Mouse (Mus musculus): ENCODE measurements at regions not wholly inside any gene's neighbourhood (a gene's known extent, or its start where the extent isn't known, plus 50 kb on each side); places are given as distances from the start of the nearest gene placed in this dataset.
A peak's percentile ranks its signal among the peaks of the same experiment; 100 is the strongest.

DNA sequence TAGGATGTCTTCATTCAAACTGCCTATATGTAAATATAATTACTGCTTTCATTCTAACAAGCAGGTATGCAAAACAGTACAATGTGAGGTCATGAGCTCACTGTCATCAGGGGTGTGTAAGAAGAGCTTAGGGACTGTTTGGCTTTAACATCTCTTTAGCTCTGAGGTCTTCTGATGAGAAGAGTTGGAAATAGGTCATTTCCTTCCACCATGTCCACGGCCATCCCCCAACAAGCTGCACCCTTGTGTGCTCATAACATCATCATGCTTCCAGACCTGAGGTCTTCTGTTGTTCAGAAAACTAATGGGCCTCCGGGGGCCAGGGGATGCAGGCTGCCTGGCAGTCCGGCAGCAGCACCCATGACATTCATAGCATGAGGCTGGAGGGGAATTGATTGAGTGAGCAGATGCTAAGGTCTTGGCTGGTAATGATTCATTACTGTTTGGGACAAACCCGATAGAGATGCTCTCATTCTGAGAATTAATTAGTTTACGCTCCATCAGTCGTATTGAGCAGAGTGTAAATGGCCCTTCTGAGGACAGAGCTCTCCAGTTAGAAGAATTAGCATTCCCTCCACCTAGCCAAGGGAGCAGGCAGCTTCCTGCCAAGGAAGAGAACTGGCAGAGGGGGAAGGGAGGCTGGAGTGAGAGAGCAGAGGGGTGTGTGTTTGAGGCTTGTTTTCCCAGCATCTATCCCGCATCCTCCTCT is 64.0 kb downstream of the Rps24 start:
- no peak for DNase-seq

DNA sequence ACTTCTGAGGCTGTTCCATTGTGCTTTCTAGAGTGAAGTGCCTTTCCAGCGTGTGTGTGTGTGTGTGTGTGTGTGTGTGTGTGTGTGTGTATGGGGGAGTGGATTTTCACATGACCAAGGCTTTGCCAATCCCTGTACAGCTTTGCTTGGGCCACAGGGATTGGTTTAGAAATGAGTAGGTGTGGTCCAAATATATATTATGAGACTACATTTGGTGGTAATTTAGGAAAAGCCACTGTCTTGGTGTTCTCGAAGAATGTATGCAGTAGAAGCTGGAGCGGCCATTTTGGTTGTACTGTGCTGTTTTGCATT is 64.5 kb downstream of the Rps24 start:
- DNase-seq, result no peak

DNA sequence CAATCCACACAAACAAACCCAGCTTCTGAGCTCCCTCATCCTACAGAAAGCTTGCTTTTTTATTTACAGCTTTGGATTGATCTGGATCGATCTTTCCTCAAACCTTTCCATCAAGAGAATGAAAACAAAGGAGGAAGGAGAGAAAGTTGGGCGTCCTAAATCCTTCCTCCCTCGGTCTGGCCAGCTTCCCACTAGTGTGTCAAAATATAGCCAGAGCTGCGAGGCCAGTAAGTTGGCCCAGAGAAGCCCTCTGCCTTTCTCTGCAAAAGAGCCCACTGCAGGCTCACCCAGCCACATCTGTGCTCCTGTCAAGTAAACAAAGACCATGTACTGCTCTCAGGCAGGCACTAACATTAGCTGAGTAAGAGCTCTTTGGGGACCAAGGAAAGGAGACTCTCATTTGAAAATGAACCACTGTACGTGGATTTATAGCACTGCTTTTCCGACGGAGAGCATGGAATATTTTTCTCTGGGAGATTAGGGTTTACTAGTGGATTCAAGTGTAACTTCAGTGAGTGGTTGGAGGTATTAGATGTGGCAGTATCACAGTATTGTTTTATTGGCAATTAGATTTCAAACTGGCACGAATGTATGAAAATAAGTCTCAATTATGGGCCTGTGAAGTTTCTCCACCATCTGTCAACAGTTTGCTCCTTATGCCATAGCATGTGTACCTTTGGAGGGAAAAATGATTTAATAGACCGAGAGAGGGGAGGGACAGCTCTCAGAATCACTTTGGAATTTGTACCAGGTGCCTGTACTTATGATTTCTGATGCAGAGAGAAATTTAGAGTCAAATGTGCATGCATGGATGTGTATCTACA is 78.1 kb downstream of the Rps24 start:
- no peak for DNase-seq

DNA sequence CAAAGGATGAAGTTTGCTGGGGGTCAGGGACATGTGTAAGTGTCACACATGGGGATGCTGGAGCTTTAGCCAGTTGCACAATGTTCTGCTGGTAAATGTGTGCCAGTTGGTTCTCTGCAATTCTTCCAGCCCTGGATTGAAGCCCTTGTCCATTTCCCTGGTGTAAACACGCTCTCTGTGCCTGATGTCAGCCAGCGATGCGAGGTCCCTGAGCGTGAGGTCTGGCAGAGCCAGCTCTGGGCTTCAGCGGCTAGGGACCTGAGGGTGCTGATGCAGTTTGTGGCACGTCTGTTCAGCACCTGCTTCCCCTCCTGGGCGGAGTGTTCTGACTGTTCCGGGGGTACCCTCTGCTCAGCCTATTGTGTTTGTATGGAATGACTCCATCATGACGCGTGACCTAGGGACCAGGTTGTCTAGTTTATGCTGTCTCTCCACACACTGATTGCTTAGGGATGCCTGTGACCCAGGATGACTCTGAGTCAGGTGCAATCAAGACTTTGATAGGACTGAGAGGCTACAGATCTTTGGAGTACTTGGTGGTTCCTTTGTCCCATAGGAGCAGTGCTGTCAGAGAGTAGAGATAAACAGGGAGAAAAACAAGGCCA is 78.9 kb downstream of the Rps24 start:
- DNase-seq, result no peak

DNA sequence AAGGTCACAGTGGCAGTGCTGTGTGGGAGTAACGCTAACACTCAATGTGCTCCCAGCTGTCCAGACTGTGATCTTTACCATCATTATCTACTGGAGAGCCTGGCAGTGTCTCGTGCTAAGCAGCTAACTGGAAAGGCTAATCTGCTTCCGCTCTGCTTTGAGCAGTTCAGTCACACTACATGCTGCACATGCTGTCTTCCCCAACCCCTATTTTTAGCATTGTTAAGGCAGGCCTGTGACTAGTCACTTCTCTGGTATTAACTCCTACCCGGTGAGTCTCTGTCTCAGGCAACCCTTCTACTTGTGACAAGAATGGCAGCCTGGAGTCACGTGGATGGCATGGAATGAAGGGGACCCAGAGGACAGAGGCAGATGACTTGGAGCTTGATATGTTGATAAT is 88.2 kb downstream of the Rps24 start:
- no peak for DNase-seq

DNA sequence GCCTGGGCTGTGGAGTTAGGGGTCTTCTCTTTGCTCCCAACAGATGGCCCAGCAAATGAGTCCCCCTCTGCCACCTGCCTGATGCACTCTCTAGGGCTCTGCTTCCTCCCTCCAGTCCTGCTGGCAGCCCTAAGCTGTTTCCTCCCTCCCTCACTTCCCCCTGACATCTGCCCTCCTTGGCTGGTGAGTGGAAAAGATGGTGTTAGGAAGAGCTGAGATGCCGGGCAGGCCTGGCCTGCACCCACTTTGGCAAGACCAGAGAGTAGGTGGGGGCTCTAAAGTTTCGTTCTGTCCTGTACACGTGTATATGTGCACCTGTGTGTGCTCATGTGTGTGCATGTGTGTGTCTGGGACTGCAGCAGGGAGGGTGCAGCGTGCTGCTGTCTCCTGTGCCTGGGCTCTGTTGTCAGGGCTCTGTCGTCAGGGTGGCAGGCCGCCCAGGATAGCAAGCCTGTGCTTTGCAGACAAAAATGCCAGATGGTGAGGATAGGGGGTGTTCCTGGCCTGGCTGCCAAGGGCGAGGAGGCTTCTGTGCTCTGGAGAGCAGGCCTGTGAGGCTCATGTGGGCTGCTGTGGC is 91.7 kb downstream of the Rps24 start:
- no peak for DNase-seq

DNA sequence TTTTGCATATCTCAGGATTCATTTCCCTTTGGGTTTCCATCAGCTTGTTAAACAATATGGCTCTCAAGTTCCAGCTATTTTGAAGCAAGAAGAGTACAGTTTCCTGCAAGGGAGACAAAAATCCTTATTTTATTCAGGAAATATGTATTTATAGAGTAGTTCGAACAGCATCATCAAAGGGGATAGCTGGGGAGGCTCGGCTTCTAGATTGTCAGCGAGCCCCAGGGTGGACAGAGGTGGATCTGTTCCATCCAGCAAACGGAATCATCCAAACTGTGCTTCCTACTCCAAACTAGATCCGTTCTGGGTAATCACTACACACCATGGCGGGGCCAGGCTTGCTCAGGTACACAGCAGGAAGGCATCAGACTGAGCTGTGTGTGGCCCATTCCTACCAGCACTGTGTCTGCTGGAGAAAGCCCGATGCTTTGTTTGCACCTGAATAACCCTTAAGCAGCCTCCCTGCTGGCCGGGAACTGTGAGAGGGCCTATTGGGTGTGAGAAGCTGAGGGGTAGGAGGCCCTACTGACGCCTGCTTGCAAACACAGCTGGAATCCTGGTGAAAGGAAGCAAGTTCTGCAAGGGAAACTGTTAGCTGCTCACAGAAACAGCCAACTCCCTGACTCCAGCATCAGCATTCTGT is 92.3 kb downstream of the Rps24 start:
- no peak for DNase-seq

DNA sequence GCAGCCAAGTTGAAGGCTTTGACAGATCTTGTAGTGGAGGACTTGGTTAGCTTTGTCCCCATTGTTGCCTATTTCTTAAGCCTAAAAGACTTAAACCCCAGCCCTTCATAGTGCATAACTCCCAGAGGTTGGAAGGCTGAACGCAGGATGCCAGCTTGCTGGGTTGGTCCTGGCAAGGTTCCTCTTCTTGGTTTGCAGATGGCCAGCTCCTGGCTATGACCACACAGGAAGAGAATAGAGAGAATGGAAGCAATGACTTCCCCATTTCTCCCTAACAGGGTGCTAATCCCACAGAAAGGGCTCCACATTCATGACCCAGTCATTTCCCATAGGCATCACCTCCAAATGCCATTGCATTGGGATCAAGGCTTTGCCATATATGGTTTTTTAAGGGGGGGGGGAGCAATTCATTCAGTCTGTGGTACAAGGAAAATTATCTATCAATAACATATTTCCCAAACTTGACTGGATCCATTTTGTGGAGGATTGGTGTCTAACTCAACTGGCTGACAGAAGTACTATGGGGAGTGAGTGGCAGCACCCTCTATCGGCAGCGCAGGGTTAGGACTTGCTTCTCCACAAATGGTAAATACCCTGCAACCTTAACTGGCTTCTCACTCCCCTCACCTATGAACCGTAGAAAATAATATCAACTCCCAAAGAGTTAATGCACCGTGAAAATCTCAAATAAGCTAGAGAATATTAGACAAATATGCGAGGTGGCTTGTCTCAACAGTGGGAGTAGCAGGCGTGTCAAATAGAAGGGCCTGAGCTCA is 99.4 kb downstream of the Rps24 start:
- DNase-seq, result peak in 1 of 2 experiments; percentile 4

DNA sequence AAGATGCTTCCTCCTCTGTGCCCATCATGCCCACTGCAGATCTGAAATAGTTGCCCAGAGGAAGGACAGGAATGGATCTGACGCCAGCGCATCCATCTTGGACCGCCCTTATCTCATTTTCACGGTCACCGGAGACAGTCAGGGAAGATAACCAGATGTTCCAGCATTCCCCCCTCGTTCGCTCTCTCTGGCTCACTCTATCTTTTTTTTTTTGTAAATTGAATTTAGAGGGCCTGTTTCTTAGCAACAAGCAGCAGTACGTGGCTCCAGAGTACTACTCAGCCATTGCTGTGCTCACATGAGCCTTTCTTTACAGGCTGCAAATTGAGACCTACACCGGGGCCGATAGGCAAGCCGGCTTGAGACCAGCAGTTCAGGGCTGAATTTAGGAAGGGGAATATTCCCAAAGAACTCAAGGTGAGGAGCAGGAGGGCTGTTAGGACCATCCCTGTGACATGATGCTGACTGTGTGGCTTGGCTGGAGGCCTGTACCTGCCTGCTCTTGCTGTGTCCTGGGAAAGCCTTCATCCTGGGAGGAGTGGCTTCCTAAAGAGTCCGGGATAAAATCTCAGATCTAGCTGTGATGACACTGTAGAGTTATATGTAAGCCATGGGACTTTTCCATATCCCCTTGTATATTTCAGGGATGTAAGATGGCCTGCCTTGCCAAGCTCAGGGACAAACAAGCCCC is 100.2 kb downstream of the Rps24 start:
- no peak for DNase-seq

DNA sequence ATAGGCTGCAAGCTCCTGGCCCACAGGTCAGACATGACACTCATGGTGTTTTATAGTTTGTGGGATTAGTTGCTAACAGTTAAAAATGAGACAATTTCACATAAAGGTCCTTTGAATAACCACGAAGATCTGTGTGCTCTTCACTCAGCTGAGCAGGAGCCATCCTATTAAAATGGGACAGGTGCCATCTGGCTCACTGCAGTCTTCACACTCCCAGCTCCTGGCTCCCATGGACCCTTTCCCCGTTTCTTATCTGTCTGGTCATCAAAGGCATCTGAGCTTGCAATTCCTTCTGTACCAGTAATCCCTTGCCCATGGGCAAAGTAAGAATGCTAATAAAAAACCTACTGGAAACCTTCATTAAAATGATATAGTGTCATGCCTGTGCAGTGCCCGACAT is 101.1 kb downstream of the Rps24 start:
- no peak for DNase-seq

DNA sequence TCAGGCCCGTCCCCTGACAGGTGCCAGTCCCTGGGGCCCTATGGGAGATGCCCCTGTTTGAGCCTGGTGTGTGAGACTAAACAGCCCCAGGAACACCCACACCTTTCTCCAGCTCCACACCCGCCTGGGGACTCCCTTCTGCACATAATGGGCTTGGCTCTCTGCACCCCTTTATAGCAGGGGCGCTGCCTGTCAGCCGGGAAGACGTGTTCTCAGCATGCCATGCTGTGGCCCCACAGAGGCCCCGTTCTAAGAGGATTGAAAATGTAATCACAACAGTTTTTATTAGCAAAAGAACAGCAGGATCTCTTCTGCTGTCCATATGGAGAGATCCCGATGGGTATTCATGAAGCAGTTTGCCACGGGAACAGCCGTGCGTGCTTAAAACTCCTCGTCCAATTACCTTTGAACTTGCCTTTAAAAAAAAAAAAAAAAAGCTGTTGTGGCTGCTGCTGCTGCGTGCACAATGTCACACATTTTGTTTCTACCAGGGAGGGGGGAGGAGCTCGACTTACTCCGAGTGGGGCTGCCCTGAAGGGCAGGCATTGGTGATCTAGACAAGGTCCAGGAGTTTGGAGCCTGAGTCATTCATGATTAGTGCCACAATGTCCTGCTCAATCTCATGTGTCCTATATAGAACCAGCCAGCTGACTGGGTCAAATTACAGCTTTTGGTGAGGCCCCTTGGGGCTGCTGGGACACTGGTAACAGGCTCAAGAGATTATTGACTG is 119.7 kb downstream of the Rps24 start:
- no peak for DNase-seq

DNA sequence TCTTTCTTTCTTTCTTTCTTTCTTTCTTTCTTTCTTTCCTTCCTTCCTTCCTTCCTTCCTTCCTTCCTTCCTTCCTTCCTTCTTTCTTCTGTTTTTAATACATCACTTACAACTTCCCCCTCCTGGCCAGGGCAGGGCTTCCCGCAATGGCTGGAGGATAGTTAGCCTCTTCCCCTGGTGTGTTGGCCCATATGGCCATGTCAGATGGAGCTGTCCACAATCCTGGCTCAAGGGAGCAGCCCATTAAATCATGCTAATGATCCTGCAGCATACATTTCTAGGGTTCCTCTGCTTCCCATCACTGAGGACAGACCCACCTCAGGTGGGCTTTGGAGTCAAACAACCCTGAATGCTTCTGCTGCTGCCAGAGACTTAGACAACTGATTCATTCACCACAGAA is 121.4 kb downstream of the Rps24 start:
- DNase-seq, result no peak

DNA sequence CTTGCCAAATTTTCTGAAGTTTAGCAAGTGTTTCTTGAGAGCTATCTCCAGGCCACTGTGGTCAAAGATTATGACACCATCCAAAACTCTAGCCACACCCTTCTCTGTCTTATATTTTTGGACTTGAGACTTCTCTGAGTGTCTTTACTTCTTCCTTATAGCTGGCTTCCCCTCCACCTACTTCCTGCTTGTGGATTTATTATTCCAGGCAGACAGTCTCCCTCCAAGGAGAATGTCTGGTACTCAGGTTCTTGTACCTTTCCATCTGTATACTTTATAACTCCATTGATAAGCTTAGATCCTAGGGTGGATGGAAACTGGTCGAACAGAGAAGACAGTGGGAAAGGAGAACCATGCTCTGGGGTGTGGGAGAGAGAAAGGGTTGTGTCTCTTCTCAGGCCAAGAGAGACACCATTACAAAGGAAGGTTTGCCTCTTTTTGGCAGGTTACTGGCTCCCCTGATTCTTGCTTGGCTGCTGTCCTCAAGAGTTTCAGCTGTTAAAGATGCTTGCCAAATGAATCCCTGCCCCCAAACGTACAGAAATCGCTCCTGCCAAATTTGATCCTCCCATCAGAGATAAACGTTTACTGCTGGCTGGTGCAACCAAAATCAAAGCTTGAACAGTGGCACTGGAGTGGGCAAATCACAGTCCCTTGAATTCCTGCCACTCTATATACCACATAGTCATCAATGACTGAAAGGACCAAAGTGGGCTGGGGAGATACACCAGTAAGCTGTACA is 125.5 kb downstream of the Rps24 start:
- DNase-seq, result no peak

DNA sequence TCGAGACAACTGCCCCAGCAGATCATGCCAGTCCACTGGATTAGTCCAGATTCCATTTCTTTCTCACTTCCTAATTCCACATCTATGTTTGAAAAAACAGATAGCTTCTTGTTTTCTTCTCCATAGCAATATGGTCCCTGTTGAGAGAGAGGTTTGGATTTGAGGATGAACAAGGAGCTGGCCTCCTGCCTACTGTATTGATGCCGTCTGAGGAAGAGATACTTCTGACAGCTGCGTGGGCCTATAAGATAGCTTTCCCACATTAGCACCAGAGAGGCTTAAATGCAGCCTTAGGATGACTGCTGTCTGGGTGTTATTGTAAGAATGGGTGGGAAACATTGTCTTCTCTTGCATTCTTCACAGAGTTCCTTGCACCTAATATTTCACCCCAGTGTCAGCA is 128.9 kb downstream of the Rps24 start:
- DNase-seq, result no peak

DNA sequence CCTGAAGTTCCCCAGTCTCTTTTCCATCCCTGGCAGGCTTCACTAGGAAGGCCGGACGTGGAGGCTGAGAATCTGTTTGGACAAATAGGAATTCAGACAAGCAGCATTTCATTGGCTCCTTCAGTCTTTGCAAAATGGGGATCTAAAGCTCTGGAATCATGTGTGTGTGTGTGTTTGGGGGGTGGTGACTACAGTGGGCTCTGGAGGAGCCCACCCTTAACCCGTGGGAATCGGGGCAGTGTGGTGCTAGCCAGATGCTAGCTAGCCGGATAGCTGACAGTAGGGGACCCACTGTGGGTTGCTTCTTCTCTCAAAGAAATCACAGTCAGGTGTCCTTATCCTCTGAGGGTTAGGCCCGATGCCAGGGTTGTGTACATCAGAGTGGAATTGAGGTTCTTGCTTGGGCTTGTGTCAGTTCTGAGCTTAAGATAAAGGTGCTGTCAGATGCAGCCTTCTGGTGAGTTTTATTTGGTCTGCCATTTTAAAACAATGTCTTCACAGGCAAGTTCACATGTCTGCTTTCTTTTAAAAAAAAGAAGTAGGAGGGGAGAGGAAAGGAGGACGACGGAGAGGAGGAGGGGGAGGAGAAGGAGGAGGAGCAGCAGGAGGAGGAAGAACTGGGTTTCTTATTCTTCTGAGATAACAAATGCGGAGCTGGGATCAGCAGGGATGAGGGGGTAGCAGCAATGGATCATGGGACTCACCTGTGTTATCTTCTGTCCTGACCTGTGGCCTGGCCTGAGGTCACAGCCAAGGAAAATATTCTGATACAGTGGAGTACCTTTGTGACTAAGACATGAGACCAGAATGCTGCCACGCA is 129.6 kb downstream of the Rps24 start:
- DNase-seq, result no peak

DNA sequence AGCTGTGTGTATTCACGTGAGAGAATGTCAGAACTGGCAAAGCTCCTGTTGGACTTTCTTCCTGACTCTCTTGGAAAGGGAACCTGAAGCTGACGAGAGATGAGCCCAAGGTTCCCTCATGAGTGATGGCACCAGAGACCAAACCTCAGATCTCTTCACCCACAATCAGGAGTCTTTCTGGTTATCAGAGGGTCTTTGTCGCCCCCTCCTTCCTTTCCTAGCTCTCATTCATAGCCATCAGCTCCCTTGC is 130.1 kb downstream of the Rps24 start:
- no peak for DNase-seq

DNA sequence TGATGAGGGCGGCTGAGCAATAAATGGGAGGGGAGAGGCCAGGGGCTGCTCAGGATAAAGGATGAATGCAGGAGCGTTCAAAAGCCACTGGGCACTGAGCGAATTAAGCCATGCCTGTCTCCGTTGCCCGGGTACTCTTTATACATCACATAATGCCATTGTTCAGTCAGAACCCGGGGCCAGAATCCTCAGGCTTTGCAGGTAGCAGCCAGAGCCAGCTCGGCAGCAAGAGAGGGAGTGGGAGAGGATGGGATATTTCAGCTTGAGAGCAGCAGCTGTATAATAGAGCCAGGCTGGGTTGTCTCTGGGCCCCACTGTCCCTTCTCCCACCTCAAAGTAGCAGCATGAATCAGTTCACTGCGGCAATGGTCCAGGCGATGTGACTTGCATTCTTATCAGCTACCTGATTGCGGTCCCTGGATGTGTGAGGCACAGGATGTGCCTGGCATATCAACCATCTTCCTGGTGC is 130.5 kb downstream of the Rps24 start:
- DNase-seq, result no peak

DNA sequence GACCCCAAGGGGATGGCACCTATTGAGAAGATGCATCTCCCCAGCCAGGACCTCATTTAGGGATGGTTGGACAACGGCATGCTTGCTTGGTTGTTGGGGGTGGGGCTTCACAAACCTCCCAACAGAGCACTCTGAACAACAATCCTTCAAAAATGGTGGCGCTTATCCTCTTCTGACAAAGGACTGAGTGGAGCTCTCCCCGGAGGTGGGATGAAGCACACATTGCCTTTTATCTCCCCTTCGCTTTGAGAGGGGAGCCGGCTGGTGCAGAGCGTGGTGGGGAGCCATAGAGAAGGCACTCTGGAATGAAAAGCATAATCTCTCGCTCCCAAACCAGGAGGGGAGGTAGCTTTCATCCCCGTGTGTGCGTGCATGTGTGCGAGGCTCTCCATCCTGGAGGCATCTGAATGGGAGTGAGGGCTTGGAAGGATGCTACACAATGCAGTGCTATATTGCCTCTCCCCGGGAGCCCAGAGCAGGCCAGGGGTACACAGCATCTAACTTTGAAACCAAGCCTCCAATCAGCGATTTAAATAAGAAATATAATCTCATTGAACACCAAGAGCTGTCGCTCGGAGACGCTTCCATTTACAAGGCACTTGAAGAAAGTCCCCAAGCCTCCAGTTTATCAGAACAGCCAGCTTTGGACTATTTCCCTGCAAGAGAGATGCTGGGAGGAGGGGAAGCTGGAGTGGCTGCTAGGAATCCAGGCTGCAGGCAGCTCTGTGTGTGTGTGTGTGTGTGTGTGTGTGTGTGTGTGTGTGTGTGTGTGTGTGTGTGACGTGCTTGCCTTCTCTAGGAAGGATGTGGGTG is 131.5 kb downstream of the Rps24 start:
- DNase-seq, result no peak

DNA sequence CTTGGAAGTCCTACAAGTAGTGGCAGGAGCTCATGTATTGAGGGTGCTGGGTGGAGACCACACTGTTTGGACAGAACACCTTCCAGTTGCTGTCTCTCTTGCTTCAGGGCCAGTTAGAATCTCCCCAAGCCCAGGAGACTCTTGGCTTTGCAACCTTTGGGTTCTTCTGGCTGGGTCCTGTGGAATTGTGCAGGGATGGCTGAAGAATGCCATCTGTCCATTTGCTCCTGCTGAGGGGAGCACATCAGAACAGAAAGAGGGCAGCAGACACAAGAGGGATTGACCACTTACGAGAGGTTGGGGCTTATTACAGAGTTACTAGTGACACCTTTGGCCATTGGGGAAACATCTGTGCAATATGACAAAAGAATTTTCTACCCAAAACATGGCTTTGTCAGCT is 145.1 kb downstream of the Rps24 start:
- DNase-seq, result no peak

All from kidney, postnatal 36 days (tissue).